Mouse (Mus musculus): ENCODE data around the gene Kcnip2.
A peak's percentile ranks its signal among the peaks of the same experiment; 100 is the strongest.

Gene Kcnip2

GRCm38 (mm10) chr19:45781676-45782075 lies 34.2 kb downstream of the Kcnip2 start:
- no peak for DNase-seq (ENCODE audit: low read depth, low spot score)

- DNase-seq (ENCODE audit: low read depth, low spot score): no peak
Measured at GRCm38 (mm10) chr19:45780350-45780915, 35.4 kb downstream of the Kcnip2 start.

GRCm38 (mm10) chr19:45775486-45775885 lies 40.4 kb downstream of the Kcnip2 start:
- DNase-seq (ENCODE audit: low read depth, low spot score): no peak

- no peak for DNase-seq (ENCODE audit: low read depth, low spot score)
Measured at GRCm38 (mm10) chr19:45771501-45771900, 44.4 kb downstream of the Kcnip2 start.

- DNase-seq (ENCODE audit: low read depth, low spot score): no peak
Measured at GRCm38 (mm10) chr19:45760810-45761209, 55.1 kb downstream of the Kcnip2 start.

GRCm38 (mm10) chr19:45758671-45759070 lies 57.2 kb downstream of the Kcnip2 start:
- DNase-seq (ENCODE audit: low read depth, low spot score): no peak

GRCm38 (mm10) chr19:45753551-45753950 lies 62.3 kb downstream of the Kcnip2 start:
- no peak for DNase-seq (ENCODE audit: low read depth, low spot score)

GRCm38 (mm10) chr19:45751881-45752280 lies 64.0 kb downstream of the Kcnip2 start:
- no peak for DNase-seq (ENCODE audit: low read depth, low spot score)

- DNase-seq (ENCODE audit: low read depth, low spot score): peak; percentile 79
Measured at GRCm38 (mm10) chr19:45749243-45750043, 66.4 kb downstream of the Kcnip2 start, which contains the start of gene Npm3. Npm3 (minus strand) TSS chr19:45749591.

- no peak for DNase-seq (ENCODE audit: low read depth, low spot score)
Measured at GRCm38 (mm10) chr19:45748691-45749242, 67.1 kb downstream of the Kcnip2 start.

GRCm38 (mm10) chr19:45748206-45748605 lies 67.7 kb downstream of the Kcnip2 start:
- no peak for DNase-seq (ENCODE audit: low read depth, low spot score)

- peak; percentile 87 for DNase-seq (ENCODE audit: low read depth, low spot score)
Measured at GRCm38 (mm10) chr19:45747028-45747867, 68.6 kb downstream of the Kcnip2 start.

GRCm38 (mm10) chr19:45746153-45747020 lies 69.5 kb downstream of the Kcnip2 start:
- peak; percentile 84 for DNase-seq (ENCODE audit: low read depth, low spot score)

- DNase-seq (ENCODE audit: low read depth, low spot score): no peak
Measured at GRCm38 (mm10) chr19:45745344-45746152, 70.3 kb downstream of the Kcnip2 start.

GRCm38 (mm10) chr19:45743619-45744018 lies 72.2 kb downstream of the Kcnip2 start:
- no peak for DNase-seq (ENCODE audit: low read depth, low spot score)

GRCm38 (mm10) chr19:45742984-45743575 lies 72.8 kb downstream of the Kcnip2 start:
- no peak for DNase-seq (ENCODE audit: low read depth, low spot score)

GRCm38 (mm10) chr19:45742218-45742983 lies 73.5 kb downstream of the Kcnip2 start, which contains the start of gene Fgf8:
Fgf8 (minus strand) TSS chr19:45742915.
- no peak for DNase-seq (ENCODE audit: low read depth, low spot score)
